Comparison of ENCODE assay signal across 8 mouse cellular contexts in genomic region chr15:82146770-82147610, GRCm38 (mm10). TPM values are rescaled to one million over a fixed set of nuclear protein-coding genes. Genes with fewer than 3 reads are reported as not detected.
DNase-seq lines count a peak whose midpoint lies in the region; ATAC-seq and TF ChIP-seq lines count a peak whose summit lies in the region.

TSS of gene Srebf2 (plus strand) at chr15:82147181.

- H3K36me3 ChIP-seq in hindbrain, embryonic 13.5 days: peaks cover 4% of the 10 kb centered on the region

- peak within 1 kb of the TSS; percentile 90 for H3K9ac ChIP-seq in hindbrain, embryonic 13.5 days

- POLR2A ChIA-PET in Patski (lab: Charles Lee): interaction anchor here (1.1 to 1.6 kb wide), 5 partner anchors 19 to 87 kb away, joined by 3 to 4 read pairs (median 3); partner anchors contain the start of gene Ccdc134

- H3K27me3 ChIP-seq in Patski: no peaks in the 10 kb centered on the region
- H3K27me3 ChIP-seq in hindbrain, embryonic 13.5 days: no peaks in the 10 kb centered on the region

- peak; percentile 94 for DNase-seq in Patski (ENCODE audit: low read depth, low spot score)
- peak; percentile 98 to 99 for DNase-seq in cerebellum, postnatal 14 days
- peak; percentile 99 for DNase-seq in frontal cortex, postnatal 14 days (ENCODE audit: low spot score in 2 of 2)
- DNase-seq in layer of hippocampus, postnatal 25 days (ENCODE audit: extremely low spot score in 1 of 2, low spot score in 1 of 2): peak; percentile 89 to 90
- peak; percentile 99 for DNase-seq in lung, postnatal 25 days (ENCODE audit: low spot score)
- peak; percentile 99 for DNase-seq in retina, embryonic 14.5 days (ENCODE audit: low spot score)
- peak; percentile 98 for DNase-seq in thymus, postnatal 4 days

- peak within 1 kb of the TSS; percentile 71 for H3K4me3 ChIP-seq in hindbrain, embryonic 13.5 days

- H3K27ac ChIP-seq in hindbrain, embryonic 13.5 days: peak within 1 kb of the TSS; percentile 99

- peak; percentile 97 for ATAC-seq in Patski
- ATAC-seq in hindbrain, embryonic 13.5 days (ENCODE audit: low FRiP score): peak; percentile 98

- CTCF ChIA-PET in Patski (lab: Charles Lee): interaction anchor here (1.0 to 1.3 kb wide), 4 partner anchors 17 to 90 kb away, joined by 4 to 5 read pairs (median 4); no protein-coding TSS in a partner anchor

- WGBS in hindbrain, embryonic 13.5 days: under 1% methylated on average over 67 of the region's 79 CpGs

- H3K9me3 ChIP-seq in hindbrain, embryonic 13.5 days: no peaks in the 10 kb centered on the region

- peak within 1 kb of the TSS; percentile 88 for H3K4me2 ChIP-seq in hindbrain, embryonic 13.5 days

- in situ Hi-C loops in Patski (cut with MboI; ENCODE audit: low pct_unique_long_range_greater_than_20kb): no loop called here

- H3K4me1 ChIP-seq in hindbrain, embryonic 13.5 days (replicated peaks): peaks cover 61% of the 10 kb centered on the region

- TF ChIP-seq CTCF in Patski (IDR thresholded peaks at IDR 0.05): no peak

RNA-seq across cellular contexts. Expression of gene Srebf2, which starts in this region (rescaled TPM):
- polyA plus RNA-seq in Patski (2021): 84.6 TPM
- polyA plus RNA-seq in hindbrain, embryonic 13.5 days (2015; fragmentation: Nextera tagmentation; extraction: Ambion mirVana): 179 and 193 TPM in 2 replicates
- total RNA-seq in layer of hippocampus, postnatal 25 days (2021): 100 to 1,000 TPM; 172 to 174 TPM

Comparison
In these comparisons a context has a peak if more than half of its experiments do, and no peak if none do; other contexts are left out.
1. Peak in every context shown above with its lines: DNase-seq, ATAC-seq, H3K4me3 ChIP-seq and H3K27ac ChIP-seq.